Mouse (Mus musculus) spleen, adult 2 months (tissue): ENCODE results near the gene Txndc2.

Experiments
- CTCF ChIP-seq: fragments of 200-500 bp; IDR thresholded peaks from 2 replicates; pipeline ENCODE4 v1.5.1; 2011; ENCODE audit warnings: mild to moderate bottlenecking, inconsistent platforms; ENCODE audit not compliant: insufficient read depth, insufficient read length, insufficient replicate concordance; ENCODE audit errors: extremely low read depth
- POLR2A ChIP-seq: fragments of 200-500 bp; IDR thresholded peaks from 2 replicates; pipeline ENCODE4 v1.6.1; 2011; ENCODE audit warnings: low read depth, low read length, inconsistent platforms

GRCm38 (mm10) chr17:65650598-65650997 is 8.6 kb upstream of the Txndc2 start:
- no peak for TF ChIP-seq CTCF
- no peak for TF ChIP-seq POLR2A
